Mouse (Mus musculus): ENCODE measurements at regions not wholly inside any gene's neighbourhood (a gene's known extent, or its start where the extent isn't known, plus 50 kb on each side); places are given as distances from the start of the nearest gene placed in this dataset.
A peak's percentile ranks its signal among the peaks of the same experiment; 100 is the strongest.

GRCm38 (mm10) chr7:95460889-95461288 is 710.2 kb upstream of the Tenm4 start:
- no peaks in the 10 kb centered on the region for H3K27me3 ChIP-seq (ENCODE audit: insufficient read depth, low read length)
- H3K4me3 ChIP-seq (replicated peaks; ENCODE audit: low read length), result no peak overlapping the region
- no peaks in the 10 kb centered on the region for H3K4me1 ChIP-seq (replicated peaks; ENCODE audit: low read depth, low read length)
- no peaks in the 10 kb centered on the region for H3K9me3 ChIP-seq (ENCODE audit: low read length)
- no peaks in the 10 kb centered on the region for H3K36me3 ChIP-seq (ENCODE audit: insufficient read depth, low read length)
- TF ChIP-seq POU5F1 (IDR thresholded peaks at IDR 0.05; ENCODE audit: borderline replicate concordance, low read length) (no peak), NANOG (IDR thresholded peaks at IDR 0.05; ENCODE audit: borderline replicate concordance, low read length) (no peak), CTCF (conservative IDR thresholded peaks at IDR 0.05; ENCODE audit: low read length) (no peak)

GRCm38 (mm10) chr7:95465506-95465905 is 705.5 kb upstream of the Tenm4 start:
- TF ChIP-seq CTCF (conservative IDR thresholded peaks at IDR 0.05; ENCODE audit: low read length) (no peak), NANOG (IDR thresholded peaks at IDR 0.05; ENCODE audit: borderline replicate concordance, low read length) (no peak), POU5F1 (IDR thresholded peaks at IDR 0.05; ENCODE audit: borderline replicate concordance, low read length) (no peak)
- H3K9me3 ChIP-seq (ENCODE audit: low read length), result peaks cover 8% of the 10 kb centered on the region; the same call in 1 of the 2 replicates
- no peaks in the 10 kb centered on the region for H3K4me1 ChIP-seq (replicated peaks; ENCODE audit: low read depth, low read length)
- H3K27me3 ChIP-seq (ENCODE audit: insufficient read depth, low read length), result no peaks in the 10 kb centered on the region
- H3K36me3 ChIP-seq (ENCODE audit: insufficient read depth, low read length), result no peaks in the 10 kb centered on the region
- no peak overlapping the region for H3K4me3 ChIP-seq (replicated peaks; ENCODE audit: low read length)

GRCm38 (mm10) chr7:95467028-95467427 is 704.0 kb upstream of the Tenm4 start:
- Histone ChIP-seq H3K9me3 (ENCODE audit: low read length) (peaks cover 21% of the 10 kb centered on the region), H3K4me1 (replicated peaks; ENCODE audit: low read depth, low read length) (no peaks in the 10 kb centered on the region), H3K4me3 (replicated peaks; ENCODE audit: low read length) (no peak overlapping the region), H3K27me3 (ENCODE audit: insufficient read depth, low read length) (no peaks in the 10 kb centered on the region), H3K36me3 (ENCODE audit: insufficient read depth, low read length) (no peaks in the 10 kb centered on the region)
- TF ChIP-seq CTCF (conservative IDR thresholded peaks at IDR 0.05; ENCODE audit: low read length) (no peak), POU5F1 (IDR thresholded peaks at IDR 0.05; ENCODE audit: borderline replicate concordance, low read length) (no peak)

GRCm38 (mm10) chr7:95473892-95474291 is 697.2 kb upstream of the Tenm4 start:
- Histone ChIP-seq H3K9me3 (ENCODE audit: low read length) (peaks cover 48% of the 10 kb centered on the region), H3K4me3 (replicated peaks; ENCODE audit: low read length) (no peak overlapping the region), H3K27me3 (ENCODE audit: insufficient read depth, low read length) (no peaks in the 10 kb centered on the region), H3K4me1 (replicated peaks; ENCODE audit: low read depth, low read length) (peaks cover 4% of the 10 kb centered on the region; the same call in 1 of the 2 replicates), H3K36me3 (ENCODE audit: insufficient read depth, low read length) (no peaks in the 10 kb centered on the region)
- TF ChIP-seq CTCF (conservative IDR thresholded peaks at IDR 0.05; ENCODE audit: low read length), result no peak
- no peak for TF ChIP-seq NANOG (IDR thresholded peaks at IDR 0.05; ENCODE audit: borderline replicate concordance, low read length)
- TF ChIP-seq POU5F1 (IDR thresholded peaks at IDR 0.05; ENCODE audit: borderline replicate concordance, low read length), result no peak

- no peaks in the 10 kb centered on the region for H3K36me3 ChIP-seq (ENCODE audit: insufficient read depth, low read length)
- no peaks in the 10 kb centered on the region for H3K27me3 ChIP-seq (ENCODE audit: insufficient read depth, low read length)
- TF ChIP-seq NANOG (IDR thresholded peaks at IDR 0.05; ENCODE audit: borderline replicate concordance, low read length) (peak; percentile 98), CTCF (conservative IDR thresholded peaks at IDR 0.05; ENCODE audit: low read length) (no peak), POU5F1 (IDR thresholded peaks at IDR 0.05; ENCODE audit: borderline replicate concordance, low read length) (peak; percentile 88)
- H3K4me1 ChIP-seq (replicated peaks; ENCODE audit: low read depth, low read length), result peaks cover 11% of the 10 kb centered on the region
- H3K9me3 ChIP-seq (ENCODE audit: low read length), result 0 out of 2 replicates have a peak, but pooled peaks cover 4% of the 10 kb centered on the region
- no peak overlapping the region for H3K4me3 ChIP-seq (replicated peaks; ENCODE audit: low read length)
Measured at GRCm38 (mm10) chr7:95480121-95480726, 690.8 kb upstream of the Tenm4 start.

- 0 out of 2 replicates have a peak, but pooled peaks cover 2% of the 10 kb centered on the region for H3K4me1 ChIP-seq (replicated peaks; ENCODE audit: low read depth, low read length)
- H3K27me3 ChIP-seq (ENCODE audit: insufficient read depth, low read length), result no peaks in the 10 kb centered on the region
- no peak overlapping the region for H3K4me3 ChIP-seq (replicated peaks; ENCODE audit: low read length)
- no peaks in the 10 kb centered on the region for H3K36me3 ChIP-seq (ENCODE audit: insufficient read depth, low read length)
- no peaks in the 10 kb centered on the region for H3K9me3 ChIP-seq (ENCODE audit: low read length)
- TF ChIP-seq CTCF (conservative IDR thresholded peaks at IDR 0.05; ENCODE audit: low read length) (peak; percentile 62), POU5F1 (IDR thresholded peaks at IDR 0.05; ENCODE audit: borderline replicate concordance, low read length) (no peak), NANOG (IDR thresholded peaks at IDR 0.05; ENCODE audit: borderline replicate concordance, low read length) (no peak)
Measured at GRCm38 (mm10) chr7:95489666-95490065, 681.4 kb upstream of the Tenm4 start.

GRCm38 (mm10) chr7:95494793-95495192 is 676.3 kb upstream of the Tenm4 start:
- H3K36me3 ChIP-seq (ENCODE audit: insufficient read depth, low read length), result no peaks in the 10 kb centered on the region
- no peak overlapping the region for H3K4me3 ChIP-seq (replicated peaks; ENCODE audit: low read length)
- no peaks in the 10 kb centered on the region for H3K9me3 ChIP-seq (ENCODE audit: low read length)
- TF ChIP-seq NANOG (IDR thresholded peaks at IDR 0.05; ENCODE audit: borderline replicate concordance, low read length) (no peak), POU5F1 (IDR thresholded peaks at IDR 0.05; ENCODE audit: borderline replicate concordance, low read length) (no peak), CTCF (conservative IDR thresholded peaks at IDR 0.05; ENCODE audit: low read length) (peak; percentile 48)
- H3K27me3 ChIP-seq (ENCODE audit: insufficient read depth, low read length), result no peaks in the 10 kb centered on the region
- no peaks in the 10 kb centered on the region for H3K4me1 ChIP-seq (replicated peaks; ENCODE audit: low read depth, low read length)

- no peaks in the 10 kb centered on the region; the same call in 1 of the 2 replicates for H3K9me3 ChIP-seq (ENCODE audit: low read length)
- no peaks in the 10 kb centered on the region for H3K27me3 ChIP-seq (ENCODE audit: insufficient read depth, low read length)
- no peaks in the 10 kb centered on the region for H3K36me3 ChIP-seq (ENCODE audit: insufficient read depth, low read length)
- TF ChIP-seq NANOG (IDR thresholded peaks at IDR 0.05; ENCODE audit: borderline replicate concordance, low read length) (no peak), CTCF (conservative IDR thresholded peaks at IDR 0.05; ENCODE audit: low read length) (no peak), POU5F1 (IDR thresholded peaks at IDR 0.05; ENCODE audit: borderline replicate concordance, low read length) (no peak)
- H3K4me1 ChIP-seq (replicated peaks; ENCODE audit: low read depth, low read length), result no peaks in the 10 kb centered on the region
- no peak overlapping the region for H3K4me3 ChIP-seq (replicated peaks; ENCODE audit: low read length)
Measured at GRCm38 (mm10) chr7:95502959-95503358, 668.1 kb upstream of the Tenm4 start.

GRCm38 (mm10) chr7:95547256-95547655 is 623.8 kb upstream of the Tenm4 start:
- Histone ChIP-seq H3K27me3 (ENCODE audit: insufficient read depth, low read length) (no peaks in the 10 kb centered on the region), H3K36me3 (ENCODE audit: insufficient read depth, low read length) (no peaks in the 10 kb centered on the region), H3K4me1 (replicated peaks; ENCODE audit: low read depth, low read length) (no peaks in the 10 kb centered on the region), H3K9me3 (ENCODE audit: low read length) (no peaks in the 10 kb centered on the region), H3K4me3 (replicated peaks; ENCODE audit: low read length) (no peak overlapping the region)
- TF ChIP-seq NANOG (IDR thresholded peaks at IDR 0.05; ENCODE audit: borderline replicate concordance, low read length) (no peak), CTCF (conservative IDR thresholded peaks at IDR 0.05; ENCODE audit: low read length) (no peak), POU5F1 (IDR thresholded peaks at IDR 0.05; ENCODE audit: borderline replicate concordance, low read length) (no peak)

Measured in E14TG2a.4 (cell line).